Mouse (Mus musculus): ENCODE measurements around the gene Gm12355. TPM values are rescaled to one million over a fixed set of nuclear protein-coding genes. Genes with fewer than 3 reads are reported as not detected.

Gene Gm12355
- total RNA-seq, 1 experiment from 2014 or later, result 15.0 TPM

DNA sequence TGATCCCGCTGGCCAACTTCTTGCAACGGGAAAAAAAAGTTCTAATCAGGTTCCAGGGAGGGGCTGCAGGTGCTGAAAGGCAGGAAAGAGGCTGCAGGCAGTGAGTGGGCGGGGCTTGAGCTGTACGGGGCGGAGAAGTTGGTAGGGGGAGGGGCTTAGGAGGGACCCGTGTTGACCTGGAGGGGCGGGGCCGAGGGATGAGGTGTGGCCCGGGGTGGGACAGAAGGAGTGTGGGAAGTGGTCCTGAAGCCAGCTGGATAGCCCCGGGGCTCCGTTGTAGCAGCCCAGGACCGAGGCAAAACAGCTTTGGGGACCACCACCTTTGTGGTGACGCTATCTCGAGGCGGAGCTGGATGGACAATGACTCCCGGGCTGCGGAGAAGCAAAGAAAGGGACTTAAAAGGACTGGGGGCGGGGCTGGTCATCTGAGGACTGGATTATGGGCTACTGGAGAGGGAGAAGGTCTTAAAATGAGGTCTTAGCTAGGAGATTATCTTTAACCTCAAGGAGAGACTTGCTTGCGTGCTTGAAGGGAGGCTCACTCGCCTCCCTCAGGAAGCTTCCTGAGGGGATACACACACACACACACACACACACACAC lies 23.3 kb downstream of the Gm12355 start:
- DNase-seq, result peak; percentile 48

GRCm38 (mm10) chr11:98599291-98599690 lies 26.2 kb downstream of the Gm12355 start:
- DNase-seq, result no peak

GRCm38 (mm10) chr11:98598851-98599290 lies 26.6 kb downstream of the Gm12355 start:
- no peak for DNase-seq

DNA sequence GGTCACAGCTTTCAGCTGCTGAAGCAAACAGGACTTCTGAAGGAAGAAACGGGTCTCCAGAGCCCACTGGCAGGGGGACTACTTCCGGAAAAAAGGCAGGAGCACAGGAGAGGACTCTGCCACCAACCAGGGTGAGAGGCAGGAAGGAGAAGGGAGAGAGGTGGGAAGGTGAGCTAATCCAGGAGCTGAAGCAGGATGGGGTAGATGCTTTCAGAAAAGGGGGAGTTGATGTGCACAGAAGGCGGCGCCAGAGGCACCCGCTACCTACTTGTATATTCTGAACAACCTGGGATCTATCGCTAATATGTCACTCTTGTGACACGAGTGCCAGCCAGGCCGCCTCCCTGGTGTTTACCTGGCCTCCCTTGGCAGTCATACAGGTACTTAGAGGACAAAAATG lies 27.5 kb downstream of the Gm12355 start, which contains the start of gene Lrrc3c:
Gene Lrrc3c, plus strand, starts transcription at position 301 of the 400 bp plus-strand sequence.
- no peak for DNase-seq

DNA sequence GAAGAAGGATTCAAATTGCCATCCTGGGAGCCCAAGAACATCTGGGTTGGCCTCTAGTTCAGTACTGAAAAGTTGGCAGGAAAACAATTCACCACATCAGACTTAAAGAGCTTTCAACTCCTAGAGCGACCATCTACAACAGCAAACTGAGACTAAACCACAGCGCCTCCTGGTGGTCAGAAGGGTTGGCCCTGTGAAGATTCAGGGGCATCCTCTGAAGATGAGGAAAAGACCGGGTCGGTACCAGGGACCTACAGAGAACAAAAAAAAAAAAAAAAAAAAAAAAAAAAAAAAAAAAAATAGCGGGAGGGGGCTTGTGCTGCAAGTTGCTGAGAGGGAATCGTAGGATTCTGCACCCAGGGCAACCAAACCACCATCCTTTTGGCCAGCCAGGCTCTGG lies 28.1 kb downstream of the Gm12355 start:
- DNase-seq, result peak; percentile 85

GRCm38 (mm10) chr11:98595955-98596354 lies 29.5 kb downstream of the Gm12355 start:
- no peak for DNase-seq

DNA sequence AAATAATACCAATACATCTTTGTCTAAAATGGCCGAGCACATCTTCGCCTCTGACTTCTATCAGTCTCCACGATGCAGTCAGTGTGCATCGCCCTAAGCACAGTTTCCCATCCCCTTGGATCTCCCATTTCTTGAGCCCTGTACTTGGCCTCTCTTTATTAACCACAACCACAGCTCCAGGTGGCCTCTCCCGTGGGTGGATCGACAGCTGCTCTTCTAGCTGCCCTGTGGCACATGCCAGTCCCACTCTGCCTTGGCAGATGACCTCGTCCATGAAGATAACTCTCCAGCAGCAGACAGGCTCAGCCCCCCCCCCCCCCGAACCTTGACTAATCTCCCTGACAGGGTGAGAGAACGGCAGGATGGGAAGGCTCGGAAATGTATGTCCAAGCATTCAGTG lies 30.0 kb downstream of the Gm12355 start:
- DNase-seq, result no peak

DNA sequence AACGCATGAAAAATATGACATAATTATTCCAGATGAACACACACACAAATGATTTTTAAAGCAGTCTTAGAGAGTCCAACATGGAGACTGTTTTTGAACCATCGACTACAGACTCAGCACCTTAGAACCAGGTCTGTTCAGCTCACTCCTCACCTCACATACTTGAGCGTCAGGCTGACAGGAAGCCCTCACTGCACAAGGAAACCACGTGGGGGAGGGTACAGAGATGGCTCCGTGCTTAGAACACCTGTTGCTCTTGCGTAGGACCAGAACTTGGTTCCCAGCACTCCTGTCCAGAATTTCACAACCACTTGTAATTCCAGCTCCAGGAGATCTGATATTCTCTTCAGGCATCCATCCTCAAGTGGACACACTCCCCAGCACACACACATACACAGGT lies 30.4 kb downstream of the Gm12355 start:
- no peak for DNase-seq

DNA sequence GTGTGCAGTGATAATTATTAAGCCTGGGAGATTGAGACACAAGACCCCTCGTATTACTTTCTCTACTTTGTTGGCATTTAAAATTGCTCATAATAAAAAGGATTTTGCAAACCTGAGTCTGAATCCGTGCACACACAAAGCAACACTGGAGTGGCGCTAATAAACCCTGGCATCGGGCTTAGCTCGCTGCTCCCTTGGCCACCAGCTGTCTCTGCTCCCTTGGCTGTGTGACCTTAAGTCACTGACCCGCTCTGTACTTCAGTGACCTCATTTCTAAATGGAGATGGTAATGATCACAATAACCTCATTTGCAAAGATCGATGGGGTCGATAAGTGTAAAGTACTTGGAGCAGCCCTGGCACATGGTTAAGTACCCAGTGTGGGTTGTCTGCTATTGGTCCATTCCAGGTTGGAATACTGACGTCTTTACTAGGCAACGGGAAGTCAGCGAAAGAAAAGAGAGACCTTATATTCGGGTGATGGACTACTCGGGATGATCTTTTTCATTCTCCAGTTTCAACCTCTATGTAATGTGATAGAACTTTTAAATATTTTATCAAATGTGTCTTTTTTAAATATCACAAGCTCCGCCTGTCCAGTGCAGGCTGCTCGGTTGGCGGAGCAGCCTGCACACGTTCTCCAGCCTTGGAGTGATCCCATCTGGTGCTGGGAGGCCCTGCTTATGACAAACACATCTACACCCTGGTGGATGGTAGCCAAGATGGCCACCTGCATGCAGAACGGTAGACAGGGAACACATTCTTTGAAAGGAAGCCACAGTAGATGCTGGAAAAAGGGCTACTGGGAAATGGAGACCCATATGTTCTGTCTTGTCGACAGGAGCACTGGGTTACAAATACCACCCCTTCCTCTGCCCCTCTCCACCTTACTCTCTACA lies 34.7 kb downstream of the Gm12355 start:
- no peak for DNase-seq

GRCm38 (mm10) chr11:98589306-98589705 lies 36.2 kb downstream of the Gm12355 start:
- DNase-seq, result no peak

DNA sequence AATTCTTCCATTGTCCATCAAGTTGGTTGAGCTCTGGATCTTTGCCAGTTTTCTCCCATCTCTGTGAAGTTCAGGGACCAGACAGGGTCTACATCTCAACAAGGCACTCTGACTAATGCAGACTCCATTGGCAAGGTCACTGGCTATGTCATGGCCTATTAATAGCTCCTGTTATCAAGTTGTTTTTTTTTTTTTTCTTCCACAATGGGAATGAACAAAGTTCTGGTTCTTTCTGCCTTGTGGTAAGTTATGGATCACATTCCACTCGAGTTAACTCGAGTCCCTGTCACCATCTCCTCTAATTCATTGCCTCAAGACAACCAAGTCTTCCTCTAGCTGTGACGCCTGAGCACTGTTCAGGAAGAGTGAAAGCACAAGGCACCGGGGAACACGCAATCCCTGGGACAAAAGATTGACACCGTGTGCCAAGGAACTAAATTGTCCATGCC lies 36.6 kb downstream of the Gm12355 start:
- peak; percentile 66 for DNase-seq

- DNase-seq, result peak; percentile 89
Measured at GRCm38 (mm10) chr11:98587684-98588546, 37.5 kb downstream of the Gm12355 start.

DNA sequence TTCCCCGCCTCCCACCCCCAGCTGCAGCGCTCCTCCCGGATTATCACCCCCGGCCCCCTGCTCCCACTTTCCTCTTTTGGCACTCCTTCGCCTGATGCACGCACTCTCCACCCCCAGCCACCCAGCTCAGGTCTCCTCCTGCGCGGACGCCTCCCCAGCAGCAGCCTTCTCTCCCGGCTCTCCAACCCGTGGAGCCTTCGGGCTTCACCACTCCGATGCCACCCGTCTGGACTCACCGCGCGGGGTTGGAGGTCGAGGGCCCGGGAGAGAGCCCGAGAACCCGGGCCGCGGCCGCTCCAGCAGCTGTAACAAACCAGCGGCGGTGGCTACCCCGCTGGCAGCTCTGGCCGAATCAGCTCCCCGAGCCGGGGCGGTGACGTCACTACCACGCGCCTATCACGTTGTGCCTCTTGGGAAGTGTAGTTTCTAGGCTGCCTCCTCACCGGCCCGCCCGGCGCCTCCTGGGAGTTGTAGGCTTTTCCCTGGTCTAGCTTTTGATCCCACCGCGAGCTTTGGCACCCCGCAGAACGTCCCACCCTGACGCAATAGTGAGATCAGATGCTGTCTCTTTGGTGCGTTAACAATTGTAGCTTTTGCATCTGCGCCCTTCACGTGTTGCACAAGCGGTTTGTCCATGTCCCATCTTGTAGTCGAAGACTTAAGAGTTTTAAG lies 38.4 kb downstream of the Gm12355 start, which contains the start of gene Ormdl3:
Gene Ormdl3, minus strand, starts transcription at position 477 of the 672 bp plus-strand sequence.
- DNase-seq, result peak; percentile 99

DNA sequence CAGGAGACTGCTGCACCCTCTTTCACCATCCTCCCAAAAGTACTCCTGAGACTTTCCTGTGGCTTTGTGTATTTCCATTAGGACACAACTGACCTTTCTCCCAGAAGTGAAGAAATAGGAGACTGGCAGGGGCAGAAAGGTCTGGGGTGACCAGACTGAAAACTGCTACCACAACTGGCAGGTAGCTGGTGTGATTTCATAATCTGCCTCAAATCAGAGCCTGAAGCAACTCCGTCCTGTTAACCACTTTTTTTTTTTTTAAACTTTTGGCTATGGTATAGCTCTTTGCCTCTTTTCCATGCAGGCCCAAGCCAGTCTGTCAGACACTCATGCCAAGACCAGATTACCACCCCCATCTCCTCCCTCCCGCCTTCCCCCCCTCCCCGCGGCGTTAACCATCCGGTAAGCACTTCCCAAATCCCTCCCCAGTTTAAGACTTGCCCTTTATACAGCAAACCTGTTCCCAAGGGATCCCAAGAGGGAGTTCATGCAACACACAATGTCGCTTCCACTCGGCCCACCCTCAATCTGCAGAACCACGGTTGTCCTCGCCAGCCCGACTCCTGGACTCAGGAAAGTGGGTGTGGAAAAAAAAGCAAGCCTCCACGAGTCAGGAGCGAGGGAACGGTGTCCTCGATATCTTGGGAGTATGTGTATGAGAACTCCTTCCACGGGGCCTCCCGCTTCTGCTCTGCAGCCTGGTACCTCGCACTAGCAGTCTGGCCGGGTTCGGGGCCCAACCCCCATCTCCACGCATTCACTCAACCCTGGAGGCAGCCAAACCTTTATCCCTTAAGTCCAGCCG lies 39.2 kb downstream of the Gm12355 start:
- peak; percentile 62 for DNase-seq

GRCm38 (mm10) chr11:98584629-98585177 lies 40.8 kb downstream of the Gm12355 start:
- peak; percentile 57 for DNase-seq

- no peak for DNase-seq
Measured at GRCm38 (mm10) chr11:98584146-98584545, 41.3 kb downstream of the Gm12355 start.

DNA sequence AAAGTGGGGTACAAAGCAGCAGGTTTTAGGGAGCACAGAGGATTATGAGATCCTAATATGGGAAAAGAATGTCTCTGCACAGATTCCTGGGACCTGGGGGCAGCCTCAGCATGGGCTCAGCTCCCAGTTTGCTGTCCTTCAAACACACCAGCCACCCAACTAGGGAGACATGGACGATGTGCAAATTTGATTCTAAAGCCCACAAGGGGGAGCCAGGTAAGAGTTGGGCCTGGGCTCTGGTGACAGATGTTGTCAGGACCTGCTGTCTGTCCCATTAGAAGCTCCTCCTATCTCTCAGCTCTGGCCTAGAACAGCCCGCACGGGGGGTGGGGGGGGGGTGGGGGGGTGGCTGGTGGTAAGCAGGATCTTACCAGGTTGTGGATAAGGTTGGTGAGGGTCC lies 41.9 kb downstream of the Gm12355 start:
- no peak for DNase-seq

GRCm38 (mm10) chr11:98583265-98583552 lies 42.3 kb downstream of the Gm12355 start:
- no peak for DNase-seq

DNA sequence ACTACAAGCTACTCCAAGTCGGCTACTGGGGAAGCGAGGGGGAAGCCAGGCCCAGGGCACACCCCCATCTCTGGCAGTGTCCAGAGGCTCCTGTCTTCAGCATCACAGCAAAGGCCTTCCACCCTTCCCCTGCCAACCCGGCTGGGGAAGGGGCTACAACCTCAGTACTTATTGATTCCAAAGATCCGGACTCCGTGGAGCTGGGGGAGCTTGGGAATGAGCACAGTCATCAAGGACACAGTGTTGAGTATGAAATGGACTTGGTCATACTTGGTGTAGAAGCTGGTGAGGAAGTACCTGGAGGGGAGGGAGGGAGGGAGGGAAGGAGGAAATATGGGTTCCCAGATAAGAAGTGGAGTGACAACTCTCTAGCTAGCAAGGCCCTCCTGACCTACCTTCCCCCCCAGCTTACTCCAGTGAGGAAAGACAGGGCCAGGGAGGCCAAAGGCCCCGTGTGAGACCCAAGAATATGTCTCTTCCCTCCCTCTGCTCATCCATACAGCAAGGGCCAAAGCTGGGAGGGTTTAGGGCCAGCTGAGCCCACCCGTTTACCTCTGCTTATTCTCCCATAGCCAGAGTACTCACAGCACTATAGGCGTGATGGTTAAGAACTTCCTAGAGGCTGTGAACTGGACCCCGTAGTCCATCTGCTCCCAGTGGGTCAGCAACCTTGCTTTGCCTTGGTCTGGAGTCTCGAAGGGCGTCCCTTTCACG lies 42.8 kb downstream of the Gm12355 start:
- no peak for DNase-seq

DNA sequence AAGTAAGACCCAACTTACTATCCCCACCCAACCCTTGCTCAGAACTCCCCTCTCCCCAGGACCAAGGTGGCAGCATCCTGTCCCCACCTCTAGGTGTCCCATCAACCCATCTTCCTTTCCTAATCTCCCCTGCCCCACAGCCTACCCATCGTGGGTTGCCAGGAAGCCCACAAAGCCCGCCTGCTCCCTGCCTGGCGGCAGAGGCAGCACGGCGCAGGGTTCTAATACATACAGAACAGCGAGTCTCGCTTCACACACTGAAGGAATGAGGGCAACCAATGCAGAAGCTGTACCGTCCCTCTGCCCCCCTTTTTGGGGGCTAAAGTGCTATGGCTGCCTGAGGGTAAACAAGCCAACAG lies 43.5 kb downstream of the Gm12355 start:
- DNase-seq, result no peak
